Mouse (Mus musculus) lung, postnatal 0 days (tissue): ENCODE measurements around the gene Pdxdc1. TPM values are rescaled to one million over a fixed set of nuclear protein-coding genes. Genes with fewer than 3 reads are reported as not detected.
A peak's percentile ranks its signal among the peaks of the same experiment; 100 is the strongest.

Source experiments
- ATAC-seq: fragments of 200-750 bp; cut with Nextera tagmentation; 2 replicates; pipeline ENCODE4 v1.8.0; 2017; ENCODE audit warnings: moderate library complexity
- DNase-seq: peaks from one replicate; pipeline ENCODE4 v3.0.0-alpha.2; 2016; ENCODE audit warnings: low spot score
- H3K27ac ChIP-seq: fragments of 300-500 bp; sonication (generic); 2 replicates; pipeline ENCODE4 v1.5.1; 2014; ENCODE audit warnings: antibody characterized with exemption, mild to moderate bottlenecking, low read length, mixed read lengths
- H3K27me3 ChIP-seq: fragments of 300-500 bp; sonication (generic); replicated peaks from 2 replicates; pipeline ENCODE4 v1.6.1; 2014; ENCODE audit warnings: low read length, mixed read lengths; ENCODE audit not compliant: insufficient read depth
- H3K36me3 ChIP-seq: fragments of 300-500 bp; sonication (generic); 2 replicates; pipeline ENCODE4 v1.6.1; 2014; ENCODE audit warnings: low read length, mixed read lengths; ENCODE audit not compliant: insufficient read depth
- H3K4me1 ChIP-seq: fragments of 300-500 bp; sonication (generic); 2 replicates; pipeline ENCODE4 v1.6.1; 2014; ENCODE audit warnings: antibody characterized with exemption, low read depth, low read length, mixed read lengths; ENCODE audit not compliant: insufficient read depth
- H3K4me2 ChIP-seq: fragments of 300-500 bp; sonication (generic); replicated peaks from 2 replicates; pipeline ENCODE4 v1.6.1; 2014; ENCODE audit warnings: low read depth, mild to moderate bottlenecking, low read length, moderate library complexity, mixed read lengths
- H3K4me3 ChIP-seq: fragments of 300-500 bp; sonication (generic); 2 replicates; pipeline ENCODE4 v1.5.1; 2014; ENCODE audit warnings: low read depth, low read length
- H3K9ac ChIP-seq: fragments of 300-500 bp; sonication (generic); replicated peaks from 2 replicates; pipeline ENCODE4 v1.6.1; 2014; ENCODE audit warnings: low read depth, mild to moderate bottlenecking
- H3K9me3 ChIP-seq: fragments of 300-500 bp; sonication (generic); 2 replicates; pipeline ENCODE4 v1.6.1; 2016; ENCODE audit warnings: low read length, mixed read lengths
- CTCF ChIP-seq: IDR thresholded peaks from 2 replicates; pipeline ENCODE4 v1.5.1; 2016; ENCODE audit warnings: antibody characterized with exemption, mild to moderate bottlenecking
- EP300 ChIP-seq: IDR thresholded peaks from 2 replicates; pipeline ENCODE4 v1.6.1; 2016; ENCODE audit warnings: antibody characterized with exemption, mild to moderate bottlenecking, control low read depth
- WGBS: fragments of 180-500 bp; shearing (Covaris S2); extraction: QIAGEN DNeasy Blood & Tissue Kit; methylation state at CpG from one replicate; pipeline ENCODE4 v1.1.7; 2014; 5-methylcytosine and 5-hydroxymethylcytosine counted together
- polyA plus RNA-seq: library from polyadenylated mRNA; unstranded; fragments of >200 nt; fragmentation: Nextera tagmentation; extraction: Ambion mirVana; gene quantifications from 2 replicates; pipeline ENCODE4 v1.2.1, GENCODE M21; 2015

Gene Pdxdc1
- polyA plus RNA-seq, 1 experiment from 2014 or later: 57.0 TPM

GRCm38 (mm10) chr16:13921063-13921462 is 18.1 kb upstream of the Pdxdc1 start:
- DNase-seq (no peak), ATAC-seq (no peak)
- Histone ChIP-seq H3K4me2 (no peak overlapping the region), H3K4me1 (no peaks in the 10 kb centered on the region), H3K36me3 (no peaks in the 10 kb centered on the region), H3K9ac (no peak overlapping the region), H3K9me3 (no peaks in the 10 kb centered on the region), H3K27me3 (no peaks in the 10 kb centered on the region), H3K27ac (no peak overlapping the region), H3K4me3 (no peak overlapping the region)
- 85% methylated on average over 6 of the region's 6 CpGs for WGBS
- peak; percentile 60 for TF ChIP-seq CTCF
- TF ChIP-seq EP300: no peak

DNA sequence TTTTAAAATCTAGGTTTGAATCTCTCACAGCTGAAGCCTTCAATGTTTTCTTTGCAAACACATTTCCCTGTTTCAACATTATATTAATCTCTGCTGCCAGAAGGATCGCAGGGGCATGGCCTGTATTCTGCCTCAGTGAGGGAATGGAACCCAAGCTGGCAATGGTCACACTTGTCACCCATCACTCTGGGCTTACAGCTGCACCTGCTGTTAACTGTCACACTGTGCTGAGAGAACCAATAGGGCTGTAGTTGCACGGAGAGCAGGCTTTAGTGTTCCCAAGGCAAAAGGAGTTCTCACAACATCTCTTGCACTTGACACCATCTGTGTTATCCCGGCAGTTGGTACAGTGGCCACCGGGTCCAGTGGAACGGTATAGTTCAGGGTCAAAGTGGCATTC is 17.2 kb upstream of the Pdxdc1 start:
- H3K36me3 ChIP-seq: no peaks in the 10 kb centered on the region
- H3K4me1 ChIP-seq: no peaks in the 10 kb centered on the region
- H3K9ac ChIP-seq: no peak overlapping the region
- TF ChIP-seq EP300 (no peak), CTCF (no peak)
- no peak overlapping the region for H3K27ac ChIP-seq
- no peak for DNase-seq
- no peak overlapping the region for H3K4me3 ChIP-seq
- ATAC-seq: no peak
- no peak overlapping the region for H3K4me2 ChIP-seq
- H3K9me3 ChIP-seq: no peaks in the 10 kb centered on the region
- 92% methylated on average over 5 of the region's 5 CpGs for WGBS
- no peaks in the 10 kb centered on the region for H3K27me3 ChIP-seq

DNA sequence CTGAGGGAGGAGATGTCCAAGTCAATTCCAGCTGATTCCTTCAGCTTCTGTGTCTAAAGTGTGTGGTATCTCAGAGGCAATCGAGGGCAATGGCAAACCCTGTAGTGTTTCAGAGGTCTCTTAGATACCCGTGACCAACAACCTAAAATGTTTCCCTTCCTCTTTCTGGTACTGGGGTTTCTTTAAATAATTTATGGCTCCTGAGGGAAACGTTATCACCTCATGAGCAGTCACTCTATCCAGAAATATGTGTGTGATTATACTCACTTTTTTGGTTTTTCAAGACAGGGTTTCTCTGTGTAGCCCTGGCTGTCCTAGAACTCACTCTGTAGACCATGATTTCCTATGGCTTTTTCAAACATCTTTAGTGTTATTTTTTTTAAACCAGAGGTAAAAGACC is 4.4 kb upstream of the Pdxdc1 start:
- ATAC-seq: no peak
- Histone ChIP-seq H3K9me3 (no peaks in the 10 kb centered on the region), H3K4me1 (no peaks in the 10 kb centered on the region; the same call in 1 of the 2 replicates), H3K4me3 (no peak overlapping the region), H3K4me2 (no peak overlapping the region), H3K9ac (no peak overlapping the region), H3K27me3 (no peaks in the 10 kb centered on the region), H3K36me3 (no peaks in the 10 kb centered on the region), H3K27ac (no peak overlapping the region)
- no peak for DNase-seq
- 82% methylated on average over 3 of the region's 3 CpGs for WGBS
- TF ChIP-seq CTCF (no peak), EP300 (no peak)

DNA sequence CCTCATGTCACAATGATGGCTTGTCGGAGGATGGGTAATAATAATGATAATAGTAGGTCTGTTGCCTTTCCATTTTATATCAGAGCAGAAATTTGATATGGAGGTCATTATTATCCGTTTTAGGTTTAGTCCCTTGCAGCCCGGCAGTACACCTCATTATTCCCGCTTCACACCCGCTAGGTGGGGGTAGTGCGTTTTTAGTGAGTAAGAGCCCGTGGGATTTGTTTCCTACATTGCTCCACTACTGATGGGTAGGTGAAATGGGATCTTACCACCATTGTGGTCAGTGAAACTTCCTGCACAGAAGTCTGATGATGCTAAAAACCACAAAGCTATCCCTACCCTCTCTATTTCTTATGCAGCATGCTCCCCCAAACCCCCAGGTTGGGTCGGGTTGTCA is 557 bp upstream of the Pdxdc1 start:
- H3K36me3 ChIP-seq: no peaks in the 10 kb centered on the region
- peak overlapping the region; percentile 97 for H3K4me3 ChIP-seq
- no peaks in the 10 kb centered on the region for H3K9me3 ChIP-seq
- DNase-seq: peak; percentile 90
- peaks cover 6% of the 10 kb centered on the region for H3K4me1 ChIP-seq
- peak overlapping the region; percentile 93 for H3K27ac ChIP-seq
- ATAC-seq: peak; percentile 81
- TF ChIP-seq CTCF (peak; percentile 79), EP300 (no peak)
- H3K9ac ChIP-seq: peak overlapping the region; percentile 84; the same call in 1 of the 2 replicates
- WGBS: 6% methylated on average over 8 of the region's 8 CpGs
- no peaks in the 10 kb centered on the region for H3K27me3 ChIP-seq
- H3K4me2 ChIP-seq: peak overlapping the region; percentile 72

DNA sequence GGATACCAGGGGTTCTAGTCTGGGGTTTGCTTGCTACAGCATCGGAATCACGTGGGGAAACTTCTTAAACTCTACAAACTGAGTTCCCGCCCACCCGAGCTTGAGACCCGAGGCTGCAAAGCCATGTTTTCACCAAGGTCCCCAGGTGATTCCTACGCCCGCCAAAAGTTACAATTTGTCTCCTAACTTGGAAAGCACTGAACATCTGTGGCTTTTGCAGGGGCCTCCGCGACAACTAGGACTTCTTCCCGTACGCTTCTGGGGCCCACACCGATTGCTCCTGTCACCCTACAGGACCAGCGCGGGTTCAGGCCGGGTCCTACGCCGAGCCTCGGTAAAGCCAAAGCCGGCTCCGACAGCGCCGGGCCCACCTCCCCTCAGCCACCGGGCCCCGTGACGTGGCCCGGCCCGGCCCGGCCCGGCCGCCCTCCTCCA is 517 bp downstream of the Pdxdc1 start:
- TF ChIP-seq CTCF (no peak), EP300 (no peak)
- Histone ChIP-seq H3K27me3 (no peaks in the 10 kb centered on the region), H3K36me3 (no peaks in the 10 kb centered on the region), H3K4me3 (peak overlapping the region; percentile 97), H3K9me3 (no peaks in the 10 kb centered on the region), H3K4me1 (peaks cover 6% of the 10 kb centered on the region), H3K9ac (peak overlapping the region; percentile 84), H3K27ac (peak overlapping the region; percentile 93), H3K4me2 (peak overlapping the region; percentile 72)
- ATAC-seq (no peak), DNase-seq (peak; percentile 51)
- 2% methylated on average over 25 of the region's 30 CpGs for whole genome bisulfite sequencing

GRCm38 (mm10) chr16:13898981-13899380 is 4.0 kb downstream of the Pdxdc1 start:
- no peak overlapping the region for H3K4me2 ChIP-seq
- no peak for TF ChIP-seq EP300

DNA sequence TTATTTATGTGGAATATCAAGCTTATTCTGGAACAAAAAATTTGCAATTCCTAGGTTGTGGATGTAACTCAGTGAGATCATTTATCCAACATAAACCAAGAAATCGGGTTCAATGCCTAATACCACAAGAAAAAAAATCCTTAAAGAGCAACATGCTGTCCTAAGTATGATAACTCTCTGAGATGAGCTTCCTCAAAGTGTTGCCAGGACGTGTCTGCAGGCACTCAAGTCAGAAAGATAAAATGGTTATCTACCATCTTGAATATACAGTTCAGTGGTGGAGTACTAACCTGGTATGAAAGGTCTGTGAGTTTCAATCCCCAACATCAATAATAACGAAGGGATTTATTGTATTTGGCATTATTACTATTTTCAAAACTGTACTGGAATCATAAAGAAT is 6.6 kb downstream of the Pdxdc1 start:
- no peaks in the 10 kb centered on the region for H3K36me3 ChIP-seq
- H3K4me1 ChIP-seq: peaks cover 6% of the 10 kb centered on the region; the same call in 1 of the 2 replicates
- no peak overlapping the region for H3K27ac ChIP-seq
- DNase-seq (no peak), ATAC-seq (no peak)
- TF ChIP-seq CTCF (no peak), EP300 (no peak)
- 71% methylated on average over 3 of the region's 3 CpGs for WGBS
- H3K9ac ChIP-seq: no peak overlapping the region
- H3K27me3 ChIP-seq: no peaks in the 10 kb centered on the region
- no peaks in the 10 kb centered on the region for H3K9me3 ChIP-seq
- H3K4me3 ChIP-seq: no peak overlapping the region
- no peak overlapping the region for H3K4me2 ChIP-seq

More at GRCm38 (mm10) chr16:13898981-13899380, 4.0 kb downstream of the Pdxdc1 start:
- Histone ChIP-seq H3K36me3 (no peaks in the 10 kb centered on the region), H3K27me3 (no peaks in the 10 kb centered on the region), H3K9ac (no peak overlapping the region), H3K4me3 (no peak overlapping the region), H3K27ac (no peak overlapping the region), H3K4me1 (peaks cover 6% of the 10 kb centered on the region), H3K9me3 (no peaks in the 10 kb centered on the region)
- ATAC-seq (no peak), DNase-seq (peak; percentile 73)
- 37% methylated on average over 2 of the region's 2 CpGs for WGBS
